Mouse (Mus musculus) CH12F3 (cell line): ENCODE results near the gene Mrpl24.
"Not testable (repeated sequence)": the region's sequence is repeated elsewhere in the genome, so short reads cannot be mapped to it uniquely, and the experiment has no call there.

ENCODE experiments used
- in situ Hi-C: fragments of 300-500 bp; cut with MboI; formaldehyde crosslinking; loops from 2 replicates; pipeline ENCODE4 v1.14.3; 2020; ENCODE audit warnings: low sequenced_read_pairs

Gene Mrpl24

GRCm38 (mm10) chr3:87919336-87920108 is at the start of gene Mrpl24:
Gene Mrpl24 (plus strand): TSS chr3:87919506.
- in situ Hi-C loops, result no loop called here

- in situ Hi-C loops, result no loop called here
Measured at GRCm38 (mm10) chr3:87877730-87878129, 41.6 kb upstream of the Mrpl24 start.

GRCm38 (mm10) chr3:87884291-87884690 is 35.0 kb upstream of the Mrpl24 start:
- in situ Hi-C loops, result no loop called here

DNA sequence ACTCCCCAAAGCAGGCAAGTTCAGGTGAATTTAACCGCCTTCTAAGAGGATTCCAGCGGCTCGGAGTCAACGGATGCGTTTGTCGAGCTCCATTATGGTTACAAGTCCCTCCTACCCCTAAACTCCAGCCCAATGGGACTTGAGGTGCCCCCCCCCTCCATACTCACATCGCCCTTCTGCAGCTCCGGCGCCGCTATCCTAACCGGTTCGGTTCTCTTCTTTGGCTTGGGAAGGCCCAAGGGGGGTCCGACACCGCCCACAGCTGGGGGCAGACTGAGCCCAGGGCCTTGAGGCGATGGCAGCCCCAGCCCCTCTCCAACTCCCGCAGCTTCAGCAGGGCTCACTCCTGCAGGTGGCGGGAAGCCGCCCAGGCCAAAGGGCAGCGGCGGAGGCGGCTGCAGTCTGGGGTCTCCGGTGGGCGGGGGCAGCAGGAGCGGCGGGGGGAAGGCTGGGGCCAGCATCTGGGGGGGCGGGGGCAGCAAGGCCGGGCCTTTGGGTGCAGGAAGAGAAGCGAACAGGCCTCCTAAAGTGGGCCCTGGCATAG is 34.5 kb upstream of the Mrpl24 start:
- in situ Hi-C loops, result no loop called here

DNA sequence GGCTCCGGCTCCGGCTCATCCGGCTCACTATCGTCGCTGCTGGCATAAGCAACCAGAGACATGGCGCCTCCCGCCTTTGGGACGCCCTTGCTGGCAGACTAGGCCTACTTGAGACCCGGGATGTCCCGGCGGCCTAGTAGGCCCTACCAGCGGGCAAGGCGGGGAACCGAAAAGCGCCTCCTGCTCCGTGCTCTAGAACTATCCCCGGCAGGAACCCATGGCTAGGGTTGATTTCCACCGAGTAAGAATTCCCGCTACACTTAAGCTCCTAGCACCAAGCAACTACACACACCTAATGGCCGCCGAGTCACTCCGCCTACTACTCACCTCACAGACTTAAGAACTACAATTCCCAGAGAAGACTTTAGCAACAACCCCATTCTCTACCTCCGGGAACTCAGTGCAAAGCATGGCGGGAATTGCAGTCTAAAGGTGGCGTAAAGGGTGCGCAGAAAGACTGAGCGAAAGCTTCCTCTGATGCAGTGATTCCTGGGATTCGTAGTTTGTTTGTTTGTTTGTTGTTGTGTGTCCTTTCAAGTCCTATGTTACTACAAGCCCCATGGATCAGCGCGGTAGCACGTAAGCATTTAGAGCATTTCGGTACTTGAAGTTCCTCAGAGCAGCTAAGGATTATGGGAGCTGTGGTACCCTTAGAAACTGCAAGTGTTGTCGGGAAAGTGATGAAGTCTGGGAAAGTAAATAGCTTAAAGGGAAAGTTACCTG is 33.9 kb upstream of the Mrpl24 start, which contains the start of gene Prcc:
TSS of gene Prcc (minus strand) at position 328 of the 723 bp plus-strand sequence.
- in situ Hi-C loops, result no loop called here

GRCm38 (mm10) chr3:87886004-87886365 is 33.3 kb upstream of the Mrpl24 start:
- in situ Hi-C loops, result no loop called here

GRCm38 (mm10) chr3:87886416-87886815 is 32.9 kb upstream of the Mrpl24 start:
- in situ Hi-C loops, result no loop called here

DNA sequence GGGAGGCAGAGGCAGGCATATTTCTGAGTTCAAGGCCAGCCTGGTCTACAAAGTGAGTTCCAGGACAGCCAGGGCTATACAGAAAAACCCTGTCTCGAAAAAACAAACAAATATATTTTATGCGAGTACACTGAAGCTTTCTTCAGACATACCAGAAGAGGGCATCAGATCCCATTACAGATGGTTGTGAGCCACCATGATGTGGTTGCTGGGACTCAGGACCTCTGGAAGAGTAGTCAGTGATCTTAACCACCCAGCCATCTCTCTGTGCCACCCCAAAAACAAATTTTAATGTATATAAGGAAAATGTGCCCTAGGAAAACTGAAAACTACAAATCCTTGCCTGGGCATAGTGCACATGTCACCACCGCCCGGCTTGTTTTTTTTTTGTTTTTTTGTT is 31.9 kb upstream of the Mrpl24 start:
- in situ Hi-C loops, result not testable (repeated sequence)

GRCm38 (mm10) chr3:87891481-87891880 is 27.8 kb upstream of the Mrpl24 start:
- in situ Hi-C loops, result no loop called here

GRCm38 (mm10) chr3:87893367-87893905 is 25.9 kb upstream of the Mrpl24 start:
- in situ Hi-C loops, result no loop called here

GRCm38 (mm10) chr3:87899266-87899665 is 20.0 kb upstream of the Mrpl24 start:
- in situ Hi-C loops, result no loop called here

DNA sequence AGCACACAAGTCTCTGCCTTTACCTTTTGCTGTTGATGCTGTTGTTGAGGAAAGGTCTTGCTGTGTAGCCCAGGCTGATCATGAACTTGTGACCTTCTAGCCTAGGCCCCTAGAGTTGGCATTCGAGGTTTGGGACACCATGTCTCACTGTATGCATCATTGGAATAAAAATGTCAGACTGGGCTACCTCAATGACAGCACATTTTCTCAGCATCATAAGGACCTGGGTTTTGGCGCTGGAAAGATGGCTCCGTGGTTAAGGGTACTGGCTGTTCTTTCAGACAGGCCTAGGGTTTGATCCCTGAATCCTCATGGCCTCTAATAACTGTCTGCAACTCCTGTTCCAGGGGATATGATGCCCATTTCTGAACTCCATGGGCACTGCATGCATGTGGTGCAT is 19.5 kb upstream of the Mrpl24 start:
- in situ Hi-C loops, result no loop called here

- in situ Hi-C loops, result no loop called here
Measured at GRCm38 (mm10) chr3:87901036-87901624, 18.2 kb upstream of the Mrpl24 start.

GRCm38 (mm10) chr3:87901959-87902358 is 17.3 kb upstream of the Mrpl24 start:
- in situ Hi-C loops, result not testable (repeated sequence)

DNA sequence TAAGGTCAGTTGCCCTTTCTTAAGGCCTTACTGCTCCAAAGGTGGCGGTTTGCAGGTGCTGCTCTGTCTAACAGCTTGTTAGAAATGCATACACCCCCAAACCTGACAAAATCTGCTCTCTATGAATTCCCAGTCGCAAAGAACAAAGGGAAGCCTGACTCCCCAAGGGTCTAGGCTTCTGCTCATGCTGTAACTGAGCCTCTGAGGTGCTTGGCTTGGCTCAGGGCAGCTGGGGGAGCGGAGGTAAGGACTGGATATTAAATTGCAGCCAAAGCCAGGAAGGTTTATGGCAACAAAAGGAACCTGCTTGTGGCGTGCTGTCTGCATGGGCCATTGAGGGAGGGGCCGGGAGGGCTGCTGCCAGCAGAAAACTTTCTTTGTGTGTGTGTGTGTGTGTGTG is 15.5 kb upstream of the Mrpl24 start:
- in situ Hi-C loops, result no loop called here

DNA sequence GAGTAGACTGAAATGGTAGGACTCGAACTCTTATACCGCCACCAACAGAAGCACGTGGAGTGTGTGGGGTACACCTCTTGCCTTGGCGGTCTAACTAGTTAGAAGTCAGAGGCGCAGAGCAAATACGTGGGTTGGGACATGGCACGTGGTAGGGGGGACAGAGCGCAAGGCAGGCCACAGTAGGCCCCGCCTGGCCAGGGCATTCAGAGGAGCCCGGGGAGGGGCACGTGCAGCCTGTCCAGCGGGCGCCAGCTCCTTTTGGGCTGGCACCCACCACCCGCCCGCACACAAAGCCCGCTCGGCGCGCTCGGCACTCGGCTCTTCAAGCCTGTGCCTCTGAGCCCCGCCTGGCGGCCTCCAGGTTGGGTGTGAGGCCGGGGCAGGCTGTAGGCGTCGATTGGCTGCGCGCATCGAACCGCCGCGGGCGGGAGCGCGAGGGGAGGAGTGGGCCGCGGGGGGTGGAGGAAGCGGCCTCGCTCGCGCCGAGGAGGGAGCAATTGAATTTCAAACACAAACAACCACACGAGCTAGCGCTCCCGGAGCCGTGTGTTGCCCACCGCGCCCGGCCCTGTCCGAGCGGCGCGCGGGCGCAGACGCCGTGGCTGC is 13.3 kb upstream of the Mrpl24 start, which contains the start of gene Hdgf:
TSS of gene Hdgf (plus strand) at position 442 of the 606 bp plus-strand sequence.
- in situ Hi-C loops, result no loop called here

DNA sequence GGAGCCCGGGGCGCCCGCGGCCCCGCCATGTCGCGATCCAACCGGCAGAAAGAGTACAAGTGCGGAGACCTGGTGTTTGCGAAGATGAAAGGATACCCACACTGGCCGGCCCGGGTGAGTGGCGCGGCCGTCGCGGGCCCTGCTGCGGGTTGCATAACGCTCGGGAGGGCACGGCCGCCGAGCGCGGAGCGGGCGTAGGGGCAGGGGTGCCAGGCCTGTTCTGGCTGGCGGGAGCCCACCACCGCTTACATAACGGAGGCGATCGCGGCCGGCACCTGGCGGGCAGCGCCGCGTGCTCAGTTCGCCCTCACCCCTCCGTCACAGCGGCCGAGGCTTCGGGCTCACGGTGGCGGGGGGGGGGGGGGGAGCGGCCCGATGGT is 12.7 kb upstream of the Mrpl24 start:
- in situ Hi-C loops, result no loop called here

DNA sequence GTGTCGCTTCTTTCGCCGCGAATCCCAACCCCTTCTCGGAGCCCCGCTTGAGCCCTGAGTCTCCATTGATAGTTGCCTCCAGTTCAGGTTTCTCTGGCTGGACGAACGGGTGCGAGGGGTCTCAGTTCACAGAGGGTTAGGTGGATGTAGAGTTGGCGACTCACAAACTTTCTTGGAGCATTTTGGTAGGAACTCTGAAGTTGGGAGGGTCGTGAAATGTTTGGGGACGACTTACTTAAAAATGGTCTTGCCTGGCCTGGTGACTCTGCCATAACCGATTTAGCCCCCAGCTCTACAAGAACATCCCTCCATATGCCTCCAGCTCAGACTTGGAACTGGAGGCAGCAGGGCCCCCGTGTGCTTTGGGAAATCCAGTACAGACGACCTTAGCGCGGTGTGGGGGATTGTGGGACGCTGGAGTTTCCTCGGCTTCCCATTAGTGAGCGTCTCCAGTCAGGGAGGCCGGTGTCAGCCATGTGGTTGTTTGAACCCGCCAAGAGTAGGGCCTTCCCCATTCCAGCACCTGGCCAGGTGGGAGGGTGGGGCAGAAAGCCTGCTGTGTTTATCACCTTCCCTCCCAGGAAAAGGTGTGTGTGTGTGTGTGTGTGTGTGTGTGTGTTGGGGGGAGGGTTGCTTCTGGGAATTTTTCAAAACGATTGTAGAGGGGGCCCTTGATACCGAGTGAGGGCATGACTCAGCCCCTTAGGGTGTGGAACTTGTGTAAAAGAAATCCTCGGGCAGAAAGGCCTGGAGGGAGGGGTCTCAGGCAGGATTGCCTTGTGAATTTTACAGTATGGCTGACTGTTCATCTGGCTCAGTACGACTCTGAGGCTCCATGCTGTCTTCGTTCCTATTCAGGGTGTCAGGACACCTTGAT is 12.1 kb upstream of the Mrpl24 start:
- in situ Hi-C loops, result no loop called here

GRCm38 (mm10) chr3:87907906-87908305 is 11.4 kb upstream of the Mrpl24 start:
- in situ Hi-C loops, result no loop called here

GRCm38 (mm10) chr3:87909381-87909780 is 9.9 kb upstream of the Mrpl24 start:
- in situ Hi-C loops, result no loop called here
